In the genomic region with DNA sequence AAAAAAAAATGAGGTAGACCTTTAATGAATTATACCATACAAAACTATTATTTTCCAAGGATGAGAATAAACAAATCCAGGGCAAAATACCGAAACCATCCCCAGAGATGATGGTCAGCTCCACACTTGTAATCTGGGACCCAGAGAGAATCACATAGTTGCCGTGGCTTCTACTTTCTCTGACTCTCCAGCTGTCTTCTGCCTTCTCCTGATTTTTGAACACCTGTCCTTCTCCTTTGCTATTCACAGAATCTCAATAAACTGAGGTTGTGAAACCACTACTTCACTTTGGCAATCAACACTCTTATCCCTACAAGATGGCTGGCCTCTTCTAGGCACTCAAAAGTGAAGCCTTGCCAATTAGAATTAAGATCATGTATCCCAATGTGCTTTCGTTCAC, we compare ENCODE assay signal across 18 mouse cellular contexts.
DNase-seq lines count a peak whose midpoint lies in the region; TF ChIP-seq lines count a peak whose summit lies in the region.
"Had no signal": no experiment of that assay in that cellular context is flagged by ENCODE, and none has a peak within 500 bp of the region (broad histone marks: within the 10 kb centered on the region; RNA-seq: fewer than 3 reads in every experiment).

No protein-coding gene starts in this region.

- DNase-seq in frontal cortex, postnatal 14 days (ENCODE audit: low spot score in 2 of 2) = no peak
- DNase-seq in spleen, postnatal 4 days (ENCODE audit: low spot score in 2 of 2) = no peak
- DNase-seq: adrenal gland, adult 2 months; adrenal gland, adult 8-10 months; adrenal gland, postnatal 10 days; adrenal gland, postnatal 14 days; adrenal gland, postnatal 25 days; adrenal gland, postnatal 36 days; B cell, adult 2 months; cerebellum, adult 11 months; cerebellum, adult 11-12 months; cerebellum, adult 18-20 months; cerebellum, adult 2 months had no signal

- no peak for TF ChIP-seq POLR2A in myocyte (IDR thresholded peaks at IDR 0.05; ENCODE audit: insufficient read length, low read depth)

- H3K79me2 ChIP-seq in C2C12 (ENCODE audit: control insufficient read depth, insufficient read depth) = no peaks in the 10 kb centered on the region
- no peaks in the 10 kb centered on the region for H3K79me2 ChIP-seq in myocyte (ENCODE audit: control insufficient read depth, insufficient read depth)

- no peaks in the 10 kb centered on the region for H3K79me3 ChIP-seq in C2C12 (ENCODE audit: low read depth)

- H3K4me3 ChIP-seq in C2C12 (ENCODE audit: insufficient read depth, poor library complexity, severe bottlenecking) = no peak overlapping the region
- no peak overlapping the region for H3K4me3 ChIP-seq in myocyte

- no peak overlapping the region for H3ac ChIP-seq in C2C12 (ENCODE audit: control insufficient read depth, insufficient read length, low read depth)
- no peak overlapping the region for H3ac ChIP-seq in myocyte (ENCODE audit: control insufficient read depth, insufficient read length)

- TF ChIP-seq CTCF in C2C12 (IDR thresholded peaks at IDR 0.05; ENCODE audit: control insufficient read depth, insufficient read depth, insufficient read length) = no peak

- peak overlapping the region; percentile 61 for H3K4me2 ChIP-seq in myocyte (ENCODE audit: low read depth)

- H3K36me3 ChIP-seq in C2C12 (ENCODE audit: control insufficient read depth, insufficient read depth) (no peaks in the 10 kb centered on the region), myocyte (ENCODE audit: control insufficient read depth, insufficient read depth) (no peaks in the 10 kb centered on the region)
- H3K36me3 ChIP-seq: G1E had no signal

- H3K27me3 ChIP-seq in C2C12 (ENCODE audit: control insufficient read depth, insufficient read depth, insufficient read length) (no peaks in the 10 kb centered on the region), myocyte (ENCODE audit: control insufficient read depth, insufficient read depth, insufficient read length) (no peaks in the 10 kb centered on the region)
- H3K27me3 ChIP-seq: CH12.LX, Patski had no signal

TF ChIP-seq in C2C12, 6 proteins besides CTCF, POLR2A, EP300 and RAD21:
- TF ChIP-seq MYOD1 (IDR thresholded peaks at IDR 0.05; ENCODE audit: control insufficient read depth, insufficient read length, low read depth) (peak; percentile 72), MAX (IDR thresholded peaks at IDR 0.05) (no peak)
TF ChIP-seq in C2C12: peak in this region for 1.

TF ChIP-seq in myocyte, 11 proteins besides CTCF, POLR2A, EP300 and RAD21:
- peak in 2 of 3 experiments; percentile 46 to 72 for TF ChIP-seq MYOD1 (IDR thresholded peaks at IDR 0.05; ENCODE audit: control insufficient read depth in 1 of 3, insufficient read length in 2 of 3, low read depth in 2 of 3)
- TF ChIP-seq TCF12 (IDR thresholded peaks at IDR 0.05; ENCODE audit: insufficient read depth, poor library complexity, severe bottlenecking) = peak; percentile 12
- TF ChIP-seq MYOG (IDR thresholded peaks at IDR 0.05; ENCODE audit: control insufficient read depth in 1 of 3, insufficient read depth in 1 of 3, insufficient read length in 2 of 3, low read depth in 2 of 3) = no peak
- no peak for TF ChIP-seq SRF (IDR thresholded peaks at IDR 0.05; ENCODE audit: control insufficient read depth, insufficient read length, low read depth)
- peak; percentile 21; the same call in 1 of the 2 replicates for TF ChIP-seq CEBPB (IDR thresholded peaks at IDR 0.05; ENCODE audit: insufficient read depth, poor library complexity, severe bottlenecking)
TF ChIP-seq in myocyte: peak in this region for 3.
